Mouse (Mus musculus) C2C12 (cell line): ENCODE data around the gene Hoxc9. TPM values are rescaled to one million over a fixed set of nuclear protein-coding genes. Genes with fewer than 3 reads are reported as not detected.

Experiments
- H3K27me3 ChIP-seq: one replicate; pipeline ENCODE4 v1.6.1; 2011; ENCODE audit not compliant: control insufficient read depth, insufficient read depth, insufficient read length
- H3K36me3 ChIP-seq: one replicate; pipeline ENCODE4 v1.6.1; 2011; ENCODE audit not compliant: control insufficient read depth, insufficient read depth
- H3K4me3 ChIP-seq: one replicate; pipeline ENCODE4 v1.5.1; 2011; ENCODE audit warnings: mild to moderate bottlenecking, control low read depth; ENCODE audit not compliant: poor library complexity, insufficient read depth, severe bottlenecking
- H3K79me2 ChIP-seq: one replicate; pipeline ENCODE4 v1.6.1; 2011; ENCODE audit not compliant: control insufficient read depth, insufficient read depth
- H3K79me3 ChIP-seq: one replicate; pipeline ENCODE4 v1.6.1; 2011; ENCODE audit warnings: low read depth, control low read depth
- H3ac ChIP-seq: one replicate; pipeline ENCODE3; 2011; ENCODE audit warnings: low read depth; ENCODE audit not compliant: control insufficient read depth, insufficient read length
- CEBPB ChIP-seq: IDR thresholded peaks from one replicate; pipeline ENCODE4 v1.6.1; 2011; ENCODE audit warnings: low read depth, mild to moderate bottlenecking, control low read depth, moderate library complexity
- CTCF ChIP-seq: IDR thresholded peaks from one replicate; pipeline ENCODE4 v1.5.1; 2011; ENCODE audit not compliant: control insufficient read depth, insufficient read depth, insufficient read length
- FOSL1 ChIP-seq: IDR thresholded peaks from one replicate; pipeline ENCODE4 v1.8.0; 2011; ENCODE audit warnings: mild to moderate bottlenecking, low read length; ENCODE audit not compliant: poor library complexity, insufficient read depth, severe bottlenecking
- MAX ChIP-seq: IDR thresholded peaks from one replicate; pipeline ENCODE4 v1.6.1; 2011; ENCODE audit warnings: mild to moderate bottlenecking, control low read depth
- MYOD1 ChIP-seq: IDR thresholded peaks from one replicate; pipeline ENCODE4 v1.6.1; 2011; ENCODE audit warnings: low read depth; ENCODE audit not compliant: control insufficient read depth, insufficient read length
- MYOG ChIP-seq: IDR thresholded peaks from one replicate; pipeline ENCODE4 v1.6.1; 2011; ENCODE audit not compliant: control insufficient read depth, insufficient read length; ENCODE audit errors: extremely low read depth
- USF1 ChIP-seq: IDR thresholded peaks from one replicate; pipeline ENCODE4 v1.6.1; 2011; ENCODE audit warnings: low read depth, mild to moderate bottlenecking, control low read depth, moderate library complexity
- polyA plus RNA-seq: library from polyadenylated mRNA; unstranded; fragments of >200 nt; fragmentation: generic; extraction: Trizol; gene quantifications from one replicate; pipeline ENCODE4 v1.2.1, GENCODE M21; 2012; ENCODE audit warnings: missing spikeins

Gene Hoxc9
- polyA plus RNA-seq, 1 experiment: 9.4 TPM

DNA sequence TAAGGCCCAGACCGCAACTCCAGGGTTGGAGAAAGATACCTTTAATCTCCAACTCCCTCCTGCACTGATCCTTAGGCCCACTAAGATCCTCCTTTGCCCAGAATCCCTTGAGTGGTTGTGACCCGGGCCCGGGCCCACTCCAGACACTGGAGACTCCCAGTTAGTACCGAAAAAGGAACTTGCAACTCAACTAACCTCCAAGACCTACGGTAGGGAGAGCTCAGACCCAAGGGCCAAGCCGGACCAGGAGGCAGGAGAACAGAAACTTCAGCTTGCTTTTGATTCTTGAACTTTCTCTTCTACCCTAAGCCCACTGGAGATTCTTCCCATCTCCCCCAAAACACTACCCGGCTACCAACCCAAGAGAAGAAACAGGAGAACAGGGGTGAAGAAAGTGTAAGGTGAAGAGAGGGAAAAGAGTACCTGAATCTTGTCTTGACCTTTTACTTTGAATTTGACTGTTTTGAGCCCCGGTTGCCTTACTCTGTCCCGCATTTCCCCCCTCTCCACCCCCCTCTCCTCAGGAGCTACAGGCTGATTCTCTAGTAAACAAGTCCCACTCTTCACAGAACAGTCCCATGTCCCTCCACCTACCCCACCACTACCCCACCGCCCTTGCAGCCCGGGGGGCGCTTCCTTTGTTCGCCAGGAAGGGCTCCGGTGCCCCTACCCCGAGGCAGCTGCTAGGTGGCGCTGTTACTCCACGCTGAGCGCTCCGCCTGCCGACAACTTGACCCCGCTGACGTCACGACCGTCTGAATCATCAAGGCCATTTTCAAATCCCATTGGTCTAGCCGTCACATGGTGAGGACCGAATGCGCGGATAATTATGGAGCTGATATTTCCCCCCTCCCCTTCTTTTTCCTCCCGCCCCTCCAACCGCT, 10.1 kb upstream of the Hoxc9 start:
- peaks cover 80% of the 10 kb centered on the region for H3K79me3 ChIP-seq
- peak overlapping the region; percentile 71 for H3K4me3 ChIP-seq
- peaks cover 99% of the 10 kb centered on the region for H3K79me2 ChIP-seq
- H3ac ChIP-seq: peak overlapping the region; percentile 61
- no peaks in the 10 kb centered on the region for H3K36me3 ChIP-seq
- H3K27me3 ChIP-seq: no peaks in the 10 kb centered on the region
- no peak for TF ChIP-seq MYOD1
- TF ChIP-seq MAX: peak; percentile 83
- peak; percentile 100 for TF ChIP-seq CTCF
- peak; percentile 95 for TF ChIP-seq USF1

GRCm38 (mm10) chr15:102966776-102967311, 9.4 kb upstream of the Hoxc9 start, which contains the start of gene Hoxc10:
Hoxc10 (plus strand) TSS chr15:102966796.
- H3K27me3 ChIP-seq: no peaks in the 10 kb centered on the region
- peaks cover 80% of the 10 kb centered on the region for H3K79me3 ChIP-seq
- H3K79me2 ChIP-seq: peaks cover 99% of the 10 kb centered on the region
- no peak for TF ChIP-seq USF1
- peak; percentile 37 for TF ChIP-seq MAX
- TF ChIP-seq CTCF: no peak
- H3ac ChIP-seq: peak within 1 kb of the TSS; percentile 92
- peak within 1 kb of the TSS; percentile 71 for H3K4me3 ChIP-seq
- no peaks in the 10 kb centered on the region for H3K36me3 ChIP-seq

- no peak for TF ChIP-seq USF1
- TF ChIP-seq FOSL1: no peak
- TF ChIP-seq MYOG: no peak
- TF ChIP-seq CEBPB: no peak
- no peak for TF ChIP-seq MYOD1
- TF ChIP-seq MAX: no peak
- no peak for TF ChIP-seq CTCF
- peaks cover 3% of the 10 kb centered on the region for H3K36me3 ChIP-seq
- peaks cover 99% of the 10 kb centered on the region for H3K79me2 ChIP-seq
- H3K79me3 ChIP-seq: peaks cover 80% of the 10 kb centered on the region
- H3K27me3 ChIP-seq: no peaks in the 10 kb centered on the region
- peak within 1 kb of the TSS; percentile 92 for H3ac ChIP-seq
- peak within 1 kb of the TSS; percentile 71 for H3K4me3 ChIP-seq
Observed at GRCm38 (mm10) chr15:102967312-102967510, 9.0 kb upstream of the Hoxc9 start, which contains the start of gene Hoxc5. Hoxc5 (plus strand) TSS chr15:102967443.

GRCm38 (mm10) chr15:102967511-102968397, 8.5 kb upstream of the Hoxc9 start:
- H3K79me3 ChIP-seq: peaks cover 81% of the 10 kb centered on the region
- peaks cover 99% of the 10 kb centered on the region for H3K79me2 ChIP-seq
- H3K4me3 ChIP-seq: peak overlapping the region; percentile 71
- H3K36me3 ChIP-seq: peaks cover 8% of the 10 kb centered on the region
- peak overlapping the region; percentile 92 for H3ac ChIP-seq
- TF ChIP-seq MAX: no peak
- TF ChIP-seq CTCF: no peak
- no peak for TF ChIP-seq USF1
- H3K27me3 ChIP-seq: no peaks in the 10 kb centered on the region

- Histone ChIP-seq H3K79me3 (peaks cover 84% of the 10 kb centered on the region), H3ac (no peak overlapping the region), H3K27me3 (no peaks in the 10 kb centered on the region), H3K36me3 (peaks cover 12% of the 10 kb centered on the region), H3K4me3 (peak overlapping the region; percentile 71), H3K79me2 (peaks cover 99% of the 10 kb centered on the region)
- TF ChIP-seq MYOG (no peak), CEBPB (no peak), CTCF (no peak), MYOD1 (no peak), USF1 (no peak), MAX (no peak), FOSL1 (no peak)
Observed at GRCm38 (mm10) chr15:102969296-102969695, 6.9 kb upstream of the Hoxc9 start.
